Mouse (Mus musculus) midbrain, postnatal 0 days (tissue): ENCODE measurements around the gene Gm20388. TPM values are rescaled to one million over a fixed set of nuclear protein-coding genes. Genes with fewer than 3 reads are reported as not detected.
A peak's percentile ranks its signal among the peaks of the same experiment; 100 is the strongest.

Source experiments
- ATAC-seq: fragments of 200-750 bp; cut with Nextera tagmentation; 2 replicates; pipeline ENCODE4 v1.8.0; 2017; ENCODE audit warnings: moderate number of reproducible peaks, mild to moderate bottlenecking, moderate TSS enrichment, moderate library complexity; ENCODE audit not compliant: low FRiP score
- DNase-seq: peaks from one replicate; pipeline ENCODE4 v3.0.0-alpha.2; 2015; ENCODE audit warnings: low spot score
- H3K27ac ChIP-seq: fragments of 300-500 bp; sonication (generic); 2 replicates; pipeline ENCODE4 v1.5.1; 2014; ENCODE audit warnings: low read depth, mild to moderate bottlenecking, low read length, mixed read lengths
- H3K27me3 ChIP-seq: fragments of 300-500 bp; sonication (generic); 2 replicates; pipeline ENCODE4 v1.6.1; 2014; ENCODE audit warnings: low read length, control low read depth, mixed read lengths; ENCODE audit not compliant: insufficient read depth
- H3K36me3 ChIP-seq: fragments of 300-500 bp; sonication (generic); 2 replicates; pipeline ENCODE4 v1.6.1; 2014; ENCODE audit warnings: low read length, control low read depth, mixed read lengths; ENCODE audit not compliant: insufficient read depth
- H3K4me1 ChIP-seq: fragments of 300-500 bp; sonication (generic); 2 replicates; pipeline ENCODE4 v1.6.1; 2014; ENCODE audit warnings: mild to moderate bottlenecking, control low read depth, antibody characterized with exemption, low read length, mixed read lengths; ENCODE audit not compliant: insufficient read depth
- H3K4me2 ChIP-seq: fragments of 300-500 bp; sonication (generic); 2 replicates; pipeline ENCODE4 v1.6.1; 2014; ENCODE audit warnings: low read depth, mild to moderate bottlenecking, low read length, mixed read lengths; ENCODE audit not compliant: poor library complexity, severe bottlenecking
- H3K4me3 ChIP-seq: fragments of 300-500 bp; sonication (generic); 2 replicates; pipeline ENCODE4 v1.5.1; 2014; ENCODE audit warnings: low read depth, mild to moderate bottlenecking, low read length, moderate library complexity
- H3K9ac ChIP-seq: fragments of 300-500 bp; sonication (generic); replicated peaks from 2 replicates; pipeline ENCODE4 v1.6.1; 2014; ENCODE audit warnings: mild to moderate bottlenecking, low read length, moderate library complexity, mixed read lengths; ENCODE audit not compliant: poor library complexity, severe bottlenecking
- H3K9me3 ChIP-seq: fragments of 300-500 bp; sonication (generic); 2 replicates; pipeline ENCODE4 v1.6.1; 2016; ENCODE audit warnings: low read length, control low read depth
- CTCF ChIP-seq: IDR thresholded peaks from 2 replicates; pipeline ENCODE4 v1.5.1; 2016; ENCODE audit warnings: antibody characterized with exemption, mild to moderate bottlenecking
- WGBS: fragments of 180-500 bp; shearing (Covaris S2); extraction: QIAGEN DNeasy Blood & Tissue Kit; methylation state at CpG from one replicate; pipeline ENCODE4 v1.1.7; 2014; 5-methylcytosine and 5-hydroxymethylcytosine counted together
- polyA plus RNA-seq: library from polyadenylated mRNA; unstranded; fragments of >200 nt; fragmentation: Nextera tagmentation; extraction: Ambion mirVana; gene quantifications from 2 replicates; pipeline ENCODE4 v1.2.1, GENCODE M21; 2015
- total RNA-seq: library from RNA; depleted of rRNA; stranded (reverse); fragments of >200 nt; gene quantifications from 2 replicates; pipeline ENCODE4 v1.2.3, GENCODE M21; 2014

The Gm20388 gene
- total and polyA plus RNA-seq, 2 experiments from 2014 or later, result 74.2 TPM; not detected in 1

GRCm38 (mm10) chr8:119986174-119986573, 75.5 kb downstream of the Gm20388 start:
- H3K9ac ChIP-seq, result no peak overlapping the region
- no peaks in the 10 kb centered on the region for H3K9me3 ChIP-seq
- DNase-seq, result no peak
- no peak for ATAC-seq
- no peak overlapping the region for H3K4me3 ChIP-seq
- WGBS, result 66% methylated on average over 5 of the region's 5 CpGs
- H3K36me3 ChIP-seq, result no peaks in the 10 kb centered on the region
- no peaks in the 10 kb centered on the region for H3K27me3 ChIP-seq
- no peak for TF ChIP-seq CTCF
- no peak overlapping the region for H3K4me2 ChIP-seq
- H3K27ac ChIP-seq, result no peak overlapping the region
- H3K4me1 ChIP-seq, result no peaks in the 10 kb centered on the region

- no peak for DNase-seq
- Histone ChIP-seq H3K4me3 (no peak overlapping the region), H3K36me3 (no peaks in the 10 kb centered on the region), H3K9ac (no peak overlapping the region), H3K4me1 (no peaks in the 10 kb centered on the region), H3K27me3 (0 out of 2 replicates have a peak, but pooled peaks cover 5% of the 10 kb centered on the region), H3K9me3 (no peaks in the 10 kb centered on the region), H3K4me2 (no peak overlapping the region), H3K27ac (no peak overlapping the region)
- 74% methylated on average over 15 of the region's 15 CpGs for WGBS
- TF ChIP-seq CTCF, result no peak
- ATAC-seq, result no peak
Observed at GRCm38 (mm10) chr8:119988087-119988486, 77.4 kb downstream of the Gm20388 start.

- ATAC-seq (peak; percentile 81; the same call in 1 of the 2 replicates), DNase-seq (peak; percentile 84)
- TF ChIP-seq CTCF, result peak; percentile 36; the same call in 1 of the 2 replicates
- Histone ChIP-seq H3K36me3 (no peaks in the 10 kb centered on the region), H3K4me2 (peak within 1 kb of the TSS; percentile 67), H3K27me3 (0 out of 2 replicates have a peak, but pooled peaks cover 9% of the 10 kb centered on the region), H3K4me3 (peak within 1 kb of the TSS; percentile 38), H3K4me1 (no peaks in the 10 kb centered on the region), H3K9me3 (no peaks in the 10 kb centered on the region), H3K27ac (no peak within 1 kb of the TSS), H3K9ac (peak within 1 kb of the TSS; percentile 34; the same call in 1 of the 2 replicates)
- under 1% methylated on average over 25 of the region's 25 CpGs for WGBS
Observed at GRCm38 (mm10) chr8:119992249-119992648, 81.6 kb downstream of the Gm20388 start, which contains the start of gene Crispld2. Crispld2 (plus strand) TSS chr8:119992438.

DNA sequence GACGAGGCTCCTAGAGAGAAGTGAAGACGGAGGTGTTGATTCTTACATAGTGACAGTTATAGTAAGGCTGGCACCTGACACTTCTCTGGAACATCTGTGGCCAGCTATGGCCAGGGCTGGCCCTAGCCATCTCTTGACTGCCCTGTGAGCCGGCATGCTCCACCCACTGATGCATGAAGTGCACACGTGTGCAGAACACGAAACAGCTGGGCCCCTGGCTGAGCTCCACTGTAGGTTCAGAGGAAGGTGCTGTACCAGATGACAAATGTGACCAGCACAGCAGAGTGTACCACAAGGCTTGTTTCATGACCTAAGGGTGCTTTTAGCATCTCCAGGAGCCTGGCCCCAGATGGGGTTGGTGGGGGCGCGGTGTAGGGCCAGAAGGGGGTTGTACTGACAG, 83.5 kb downstream of the Gm20388 start:
- WGBS, result 85% methylated on average over 7 of the region's 7 CpGs
- Histone ChIP-seq H3K9ac (no peak overlapping the region), H3K9me3 (no peaks in the 10 kb centered on the region), H3K4me3 (no peak overlapping the region), H3K4me1 (no peaks in the 10 kb centered on the region), H3K27ac (no peak overlapping the region), H3K4me2 (no peak overlapping the region), H3K36me3 (no peaks in the 10 kb centered on the region), H3K27me3 (0 out of 2 replicates have a peak, but pooled peaks cover 9% of the 10 kb centered on the region)
- no peak for TF ChIP-seq CTCF
- no peak for ATAC-seq
- no peak for DNase-seq

DNA sequence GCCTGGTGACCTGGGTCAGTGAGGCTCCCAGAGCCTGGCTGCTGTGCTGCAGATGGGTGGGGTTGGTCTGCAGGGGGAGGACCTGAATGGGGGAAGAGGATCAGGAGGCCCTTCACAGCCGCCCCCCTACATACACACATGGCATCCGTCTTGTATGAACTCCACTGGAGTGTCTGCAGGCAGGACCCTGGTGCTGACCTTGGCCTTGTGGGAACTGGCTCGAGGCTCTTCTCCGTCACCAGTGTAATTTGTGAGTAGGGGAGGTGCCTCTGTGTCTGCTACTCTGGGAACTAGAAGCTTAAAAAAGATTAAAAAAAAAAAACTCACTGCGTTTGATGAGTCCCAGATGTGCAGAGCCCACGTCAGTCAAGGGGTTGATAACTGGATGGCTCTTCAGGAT, 83.9 kb downstream of the Gm20388 start:
- WGBS, result 71% methylated on average over 6 of the region's 6 CpGs
- 0 out of 2 replicates have a peak, but pooled peaks cover 9% of the 10 kb centered on the region for H3K27me3 ChIP-seq

GRCm38 (mm10) chr8:119997266-119997665, 86.6 kb downstream of the Gm20388 start:
- no peak for TF ChIP-seq CTCF

More for the DNA sequence above, 83.9 kb downstream of the Gm20388 start:
- no peaks in the 10 kb centered on the region for H3K9me3 ChIP-seq
- no peak for DNase-seq
- H3K4me3 ChIP-seq, result no peak overlapping the region
- H3K9ac ChIP-seq, result no peak overlapping the region
- H3K27ac ChIP-seq, result no peak overlapping the region
- no peak overlapping the region for H3K4me2 ChIP-seq
- no peak for ATAC-seq
- H3K36me3 ChIP-seq, result no peaks in the 10 kb centered on the region
- no peaks in the 10 kb centered on the region for H3K4me1 ChIP-seq
- no peak for TF ChIP-seq CTCF

More at GRCm38 (mm10) chr8:119997266-119997665, 86.6 kb downstream of the Gm20388 start:
- 83% methylated on average over 4 of the region's 4 CpGs for WGBS
- Histone ChIP-seq H3K27me3 (0 out of 2 replicates have a peak, but pooled peaks cover 4% of the 10 kb centered on the region), H3K9ac (no peak overlapping the region), H3K9me3 (no peaks in the 10 kb centered on the region), H3K36me3 (no peaks in the 10 kb centered on the region), H3K4me2 (no peak overlapping the region), H3K4me3 (no peak overlapping the region), H3K4me1 (no peaks in the 10 kb centered on the region), H3K27ac (no peak overlapping the region)
- DNase-seq, result no peak
- no peak for ATAC-seq
